Mouse (Mus musculus): Measurements from ENCODE around the gene Dab2ip. TPM values are rescaled to one million over a fixed set of nuclear protein-coding genes. Genes with fewer than 3 reads are reported as not detected.
A peak's percentile ranks its signal among the peaks of the same experiment; 100 is the strongest.

Dab2ip gene
- total and polyA plus RNA-seq, 3 experiments: 4.0 to 9.9 TPM; not detected in 1

GRCm38 (mm10) chr2:35635541-35635940 lies 77.5 kb downstream of the Dab2ip start:
- no peaks in the 10 kb centered on the region; the same call in 1 of the 2 replicates for H3K79me2 ChIP-seq (ENCODE audit: control insufficient read depth, insufficient read depth, low read length, poor library complexity)
- no peaks in the 10 kb centered on the region for H3K4me1 ChIP-seq (ENCODE audit: control insufficient read depth in 1 of 2, insufficient read depth in 2 of 2, low read length in 2 of 2)
- H3K36me3 ChIP-seq (ENCODE audit: control insufficient read depth in 1 of 2, insufficient read depth in 2 of 2, low read length in 2 of 2): no peaks in the 10 kb centered on the region
- H3K4me3 ChIP-seq (ENCODE audit: control insufficient read depth in 1 of 2, insufficient read depth in 1 of 2, low read depth in 2 of 2, low read length in 2 of 2): no peak overlapping the region
- DNase-seq (ENCODE audit: low read depth, low spot score): peak; percentile 42
- no peaks in the 10 kb centered on the region; a peak in 2 of 4 replicates for H3K27me3 ChIP-seq (ENCODE audit: control insufficient read depth in 1 of 2, insufficient read depth in 2 of 2, low read length in 2 of 2)
- H3K27ac ChIP-seq (ENCODE audit: control insufficient read depth, low read depth, low read length): no peak overlapping the region
- no peak overlapping the region for H3K9ac ChIP-seq (ENCODE audit: control insufficient read depth, low read depth, low read length, poor library complexity, severe bottlenecking)
- no peaks in the 10 kb centered on the region for H3K9me3 ChIP-seq (replicated peaks; ENCODE audit: insufficient read depth, low read length)
- TF ChIP-seq SIN3A (IDR thresholded peaks at IDR 0.05; ENCODE audit: low read length) (no peak), JUND (IDR thresholded peaks at IDR 0.05; ENCODE audit: low read depth, low read length) (no peak), KAT2A (conservative IDR thresholded peaks at IDR 0.05; ENCODE audit: low read depth, low read length) (no peak), CHD2 (IDR thresholded peaks at IDR 0.05; ENCODE audit: low read length) (no peak), GABPA (IDR thresholded peaks at IDR 0.05; ENCODE audit: low read depth, low read length) (no peak), ETS1 (IDR thresholded peaks at IDR 0.05; ENCODE audit: low read depth, low read length) (no peak), TCF12 (IDR thresholded peaks at IDR 0.05; ENCODE audit: low read depth, low read length) (no peak), ZKSCAN1 (IDR thresholded peaks at IDR 0.05; ENCODE audit: low read depth, low read length) (no peak)

- H3K36me3 ChIP-seq (ENCODE audit: control insufficient read depth in 1 of 2, insufficient read depth in 2 of 2, low read length in 2 of 2): no peaks in the 10 kb centered on the region
- H3K79me2 ChIP-seq (ENCODE audit: control insufficient read depth, insufficient read depth, low read length, poor library complexity): no peaks in the 10 kb centered on the region; the same call in 1 of the 2 replicates
- no peak for TF ChIP-seq MXI1 (IDR thresholded peaks at IDR 0.05; ENCODE audit: low read depth, low read length)
- no peak for TF ChIP-seq TBP (IDR thresholded peaks at IDR 0.05; ENCODE audit: low read depth, low read length)
- no peak for TF ChIP-seq USF1 (IDR thresholded peaks at IDR 0.05; ENCODE audit: low read depth, low read length)
- no peak for TF ChIP-seq ZC3H11A (IDR thresholded peaks at IDR 0.05; ENCODE audit: low read depth, low read length)
- H3K4me3 ChIP-seq (ENCODE audit: control insufficient read depth in 1 of 2, insufficient read depth in 1 of 2, low read depth in 2 of 2, low read length in 2 of 2): no peak overlapping the region
- no peak overlapping the region for H3K27ac ChIP-seq (ENCODE audit: control insufficient read depth, low read depth, low read length)
- H3K9ac ChIP-seq (ENCODE audit: control insufficient read depth, low read depth, low read length, poor library complexity, severe bottlenecking): no peak overlapping the region
- no peaks in the 10 kb centered on the region for H3K9me3 ChIP-seq (replicated peaks; ENCODE audit: insufficient read depth, low read length)
- 0 out of 4 replicates have a peak, but pooled peaks cover 0 to 3% of the 10 kb centered on the region in 2 experiments for H3K4me1 ChIP-seq (ENCODE audit: control insufficient read depth in 1 of 2, insufficient read depth in 2 of 2, low read length in 2 of 2)
- DNase-seq (ENCODE audit: low read depth, low spot score): no peak
- no peaks in the 10 kb centered on the region; a peak in 2 of 4 replicates for H3K27me3 ChIP-seq (ENCODE audit: control insufficient read depth in 1 of 2, insufficient read depth in 2 of 2, low read length in 2 of 2)
Observed at GRCm38 (mm10) chr2:35637880-35638535, 79.9 kb downstream of the Dab2ip start.

- H3K9me3 ChIP-seq (replicated peaks; ENCODE audit: insufficient read depth, low read length): no peaks in the 10 kb centered on the region
- no peaks in the 10 kb centered on the region for H3K36me3 ChIP-seq (ENCODE audit: control insufficient read depth in 1 of 2, insufficient read depth in 2 of 2, low read length in 2 of 2)
- DNase-seq (ENCODE audit: low read depth, low spot score): no peak
- no peaks in the 10 kb centered on the region; a peak in 2 of 4 replicates for H3K27me3 ChIP-seq (ENCODE audit: control insufficient read depth in 1 of 2, insufficient read depth in 2 of 2, low read length in 2 of 2)
- H3K9ac ChIP-seq (ENCODE audit: control insufficient read depth, low read depth, low read length, poor library complexity, severe bottlenecking): no peak overlapping the region
- H3K4me3 ChIP-seq (ENCODE audit: control insufficient read depth in 1 of 2, insufficient read depth in 1 of 2, low read depth in 2 of 2, low read length in 2 of 2): no peak overlapping the region
- no peak overlapping the region for H3K27ac ChIP-seq (ENCODE audit: control insufficient read depth, low read depth, low read length)
- TF ChIP-seq TBP (IDR thresholded peaks at IDR 0.05; ENCODE audit: low read depth, low read length) (no peak), ZC3H11A (IDR thresholded peaks at IDR 0.05; ENCODE audit: low read depth, low read length) (no peak), SIN3A (IDR thresholded peaks at IDR 0.05; ENCODE audit: low read length) (no peak), E2F4 (IDR thresholded peaks at IDR 0.05; ENCODE audit: borderline replicate concordance, low read depth, low read length) (no peak), JUND (IDR thresholded peaks at IDR 0.05; ENCODE audit: low read depth, low read length) (no peak), MXI1 (IDR thresholded peaks at IDR 0.05; ENCODE audit: low read depth, low read length) (no peak), USF2 (IDR thresholded peaks at IDR 0.05; ENCODE audit: borderline replicate concordance in 1 of 2, insufficient read depth in 1 of 2, low read depth in 1 of 2, low read length in 2 of 2) (no peak)
- no peaks in the 10 kb centered on the region; the same call in 1 of the 2 replicates for H3K79me2 ChIP-seq (ENCODE audit: control insufficient read depth, insufficient read depth, low read length, poor library complexity)
- 0 out of 4 replicates have a peak, but pooled peaks cover 0 to 3% of the 10 kb centered on the region in 2 experiments for H3K4me1 ChIP-seq (ENCODE audit: control insufficient read depth in 1 of 2, insufficient read depth in 2 of 2, low read length in 2 of 2)
Observed at GRCm38 (mm10) chr2:35639799-35640198, 81.7 kb downstream of the Dab2ip start.
